Mouse (Mus musculus): ENCODE data around the gene Gnai3.

DNA sequence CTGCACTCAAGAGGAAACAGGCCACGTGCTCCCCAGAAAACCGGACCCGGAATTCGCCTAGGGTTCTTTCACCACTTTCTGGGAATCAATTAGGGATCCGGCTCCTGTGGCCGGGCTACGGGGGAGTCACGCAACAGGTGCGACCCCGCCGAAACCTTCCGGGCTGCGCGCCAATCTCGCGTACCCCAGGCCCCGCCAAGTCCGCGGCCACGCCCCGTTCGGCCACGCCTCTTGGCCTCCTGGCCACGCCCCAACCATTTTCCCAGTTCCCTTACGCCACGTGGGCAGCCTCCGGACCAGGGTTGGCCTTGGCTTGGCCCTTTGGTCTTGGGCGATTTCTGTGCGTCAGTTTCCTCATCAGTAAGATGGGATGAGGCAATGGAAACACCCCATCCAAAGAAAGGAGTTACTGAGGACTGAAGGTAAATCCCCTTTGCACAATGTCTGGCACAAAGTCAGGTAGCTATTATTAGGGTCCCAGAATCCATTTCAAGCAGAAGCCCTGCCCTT, 59.4 kb downstream of the Gnai3 start, which contains the start of gene Ampd2:
- TF ChIP-seq CTCF (IDR thresholded peaks at IDR 0.05; ENCODE audit: extremely low read depth, insufficient read depth, low read length) (no peak), POLR2A (IDR thresholded peaks at IDR 0.05; ENCODE audit: extremely low read depth, insufficient read depth, low read length) (no peak)

All from cortical plate, adult 2 months (tissue).